ENCODE assay signal across 8 mouse cellular contexts in the genomic region with DNA sequence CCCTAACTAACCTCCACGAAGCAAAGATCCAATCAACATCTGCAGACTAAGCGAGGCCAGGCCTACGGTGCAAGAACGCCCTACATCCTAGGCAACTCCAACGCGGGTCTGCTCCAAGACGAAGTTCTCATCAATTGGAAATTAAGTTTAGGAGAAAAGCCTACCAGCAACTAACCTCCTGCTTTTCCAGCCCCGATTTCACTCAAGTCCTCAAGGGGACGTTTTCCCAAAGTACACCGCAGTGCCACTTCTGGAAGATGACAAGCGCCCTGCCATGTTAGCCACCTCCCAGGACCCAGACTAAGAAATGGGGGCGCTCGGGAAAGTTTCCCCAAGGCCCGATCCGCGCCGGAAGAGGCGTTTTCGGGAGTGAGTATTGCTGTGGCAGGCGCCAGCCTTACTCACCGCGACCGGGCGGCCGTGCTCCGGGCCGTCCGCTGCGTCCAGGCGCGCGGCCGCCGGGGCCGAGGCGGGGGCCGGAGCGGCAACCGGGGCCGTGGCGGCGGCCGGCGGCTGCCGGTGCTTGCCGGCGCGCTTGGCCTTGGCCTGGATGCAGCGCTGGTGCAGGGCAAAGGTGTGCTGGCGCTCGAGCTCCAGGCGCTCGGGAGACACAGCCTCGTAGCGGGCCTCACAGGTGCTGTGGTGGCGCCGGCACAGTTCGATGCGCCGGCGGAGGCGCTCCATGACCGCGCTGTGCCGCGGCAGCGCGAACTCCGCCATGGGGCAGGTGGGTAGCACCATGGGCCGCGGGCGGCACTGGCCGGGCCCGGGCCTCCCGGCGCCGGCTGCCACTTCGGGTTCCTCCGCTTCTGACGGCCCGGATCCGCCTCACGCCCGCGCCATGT. TPM values are rescaled to one million over a fixed set of nuclear protein-coding genes. Genes with fewer than 3 reads are reported as not detected.
A peak's percentile ranks its signal among the peaks of the same experiment; 100 is the strongest.
DNase-seq lines count a peak whose midpoint lies in the region; ATAC-seq lines count a peak whose summit lies in the region.

No protein-coding gene starts in this region.

- H3K27me3 ChIP-seq in forebrain, embryonic 12.5 days, result no peaks in the 10 kb centered on the region
- H3K27me3 ChIP-seq in hindbrain, embryonic 11.5 days (ENCODE audit: control insufficient read depth, insufficient read depth, low read length), result no peaks in the 10 kb centered on the region

- no peaks in the 10 kb centered on the region for H3K9me3 ChIP-seq in forebrain, embryonic 12.5 days
- H3K9me3 ChIP-seq in hindbrain, embryonic 11.5 days (ENCODE audit: control insufficient read depth, low read length), result no peaks in the 10 kb centered on the region

- peaks cover 27% of the 10 kb centered on the region for H3K4me1 ChIP-seq in forebrain, embryonic 12.5 days
- H3K4me1 ChIP-seq in hindbrain, embryonic 11.5 days (replicated peaks; ENCODE audit: control insufficient read depth, insufficient read depth, low read length), result peaks cover 5% of the 10 kb centered on the region

- WGBS in forebrain, embryonic 12.5 days, result under 1% methylated on average over 79 of the region's 85 CpGs
- under 1% methylated on average over 76 of the region's 85 CpGs for WGBS in hindbrain, embryonic 11.5 days

- H3K4me3 ChIP-seq in forebrain, embryonic 12.5 days (replicated peaks), result peak overlapping the region; percentile 98
- H3K4me3 ChIP-seq in hindbrain, embryonic 11.5 days (ENCODE audit: low read depth, low read length), result peak overlapping the region; percentile 97

- peak overlapping the region; percentile 98 for H3K27ac ChIP-seq in forebrain, embryonic 12.5 days
- peak overlapping the region; percentile 98 for H3K27ac ChIP-seq in hindbrain, embryonic 11.5 days (ENCODE audit: low read depth, low read length)

- H3K4me2 ChIP-seq in forebrain, embryonic 12.5 days, result peak overlapping the region; percentile 77
- peak overlapping the region; percentile 66 for H3K4me2 ChIP-seq in hindbrain, embryonic 11.5 days (replicated peaks; ENCODE audit: low read depth, low read length)

- peak; percentile 83 for ATAC-seq in forebrain, embryonic 12.5 days (ENCODE audit: low FRiP score)
- ATAC-seq in hindbrain, embryonic 11.5 days (ENCODE audit: low FRiP score), result peak; percentile 85

- peak; percentile 46 for DNase-seq in cerebellum, adult 11-12 months
- no peak for DNase-seq in cerebellum, adult 11 months
- peak; percentile 67 for DNase-seq in adrenal gland, postnatal 10 days
- peak; percentile 72 for DNase-seq in hindbrain, embryonic 11.5 days (ENCODE audit: low spot score)
- DNase-seq in layer of hippocampus, postnatal 10 days (ENCODE audit: low spot score in 2 of 2), result peak; percentile 40 to 57
- DNase-seq in lung, postnatal 25 days (ENCODE audit: low spot score), result peak; percentile 35
- DNase-seq in right cerebral cortex, postnatal 10 days (ENCODE audit: low spot score in 2 of 2), result peak; percentile 61 to 62

- peak overlapping the region; percentile 98 for H3K9ac ChIP-seq in forebrain, embryonic 12.5 days
- H3K9ac ChIP-seq in hindbrain, embryonic 11.5 days (ENCODE audit: low read depth, low read length), result peak overlapping the region; percentile 99

- peaks cover 25% of the 10 kb centered on the region for H3K36me3 ChIP-seq in forebrain, embryonic 12.5 days (replicated peaks)
- no peaks in the 10 kb centered on the region; the same call in 1 of the 2 replicates for H3K36me3 ChIP-seq in hindbrain, embryonic 11.5 days (ENCODE audit: control insufficient read depth, insufficient read depth, low read length)

RNA-seq across cellular contexts. Expression of a gene that starts 0.6 kb away (rescaled TPM):
- 10 to 100 TPM; 24.4 to 25.2 TPM for total RNA-seq in adrenal gland, postnatal 10 days (2021)
- polyA plus RNA-seq in forebrain, embryonic 12.5 days (2016; fragmentation: Nextera tagmentation; extraction: Ambion mirVana), result 5.5 and 5.9 TPM in 2 replicates
- 9.2 and 10.1 TPM in 2 replicates for polyA plus RNA-seq in hindbrain, embryonic 11.5 days (2014; fragmentation: Nextera tagmentation; extraction: Ambion mirVana)
- 10 to 100 TPM in 1 of 2 experiments, 1 to 10 TPM in 1; 9.5 to 10.1 TPM for total RNA-seq in layer of hippocampus, postnatal 10 days (2021)

RNA-seq across cellular contexts. Expression of a gene that starts 33.9 kb away (rescaled TPM):
- total RNA-seq in adrenal gland, postnatal 10 days (2021), result 100 to 1,000 TPM; 304 to 310 TPM
- polyA plus RNA-seq in forebrain, embryonic 12.5 days (2016; fragmentation: Nextera tagmentation; extraction: Ambion mirVana), result 287 and 298 TPM in 2 replicates
- 242 and 267 TPM in 2 replicates for polyA plus RNA-seq in hindbrain, embryonic 11.5 days (2014; fragmentation: Nextera tagmentation; extraction: Ambion mirVana)
- total RNA-seq in layer of hippocampus, postnatal 10 days (2021), result 100 to 1,000 TPM; 413 to 414 TPM

RNA-seq across cellular contexts. Expression of a gene that starts 53.1 kb away (rescaled TPM):
- total RNA-seq in adrenal gland, postnatal 10 days (2021), result 10 to 100 TPM; 10.1 to 12.6 TPM
- 0.60 and 0.69 TPM in 2 replicates for polyA plus RNA-seq in forebrain, embryonic 12.5 days (2016; fragmentation: Nextera tagmentation; extraction: Ambion mirVana)
- 0.94 and 1.3 TPM in 2 replicates for polyA plus RNA-seq in hindbrain, embryonic 11.5 days (2014; fragmentation: Nextera tagmentation; extraction: Ambion mirVana)
- 10 to 100 TPM in 1 of 2 experiments, 1 to 10 TPM in 1; 9.9 to 15.5 TPM for total RNA-seq in layer of hippocampus, postnatal 10 days (2021)
